Mouse (Mus musculus) skeletal muscle tissue, adult 2 months (tissue): ENCODE data around the gene Herc1.
A peak's percentile ranks its signal among the peaks of the same experiment; 100 is the strongest.

ENCODE experiments used
- DNase-seq: peaks from one replicate; pipeline ENCODE4 v3.0.0-alpha.2; 2012; ENCODE audit warnings: low read depth, low spot score

The Herc1 gene

DNA sequence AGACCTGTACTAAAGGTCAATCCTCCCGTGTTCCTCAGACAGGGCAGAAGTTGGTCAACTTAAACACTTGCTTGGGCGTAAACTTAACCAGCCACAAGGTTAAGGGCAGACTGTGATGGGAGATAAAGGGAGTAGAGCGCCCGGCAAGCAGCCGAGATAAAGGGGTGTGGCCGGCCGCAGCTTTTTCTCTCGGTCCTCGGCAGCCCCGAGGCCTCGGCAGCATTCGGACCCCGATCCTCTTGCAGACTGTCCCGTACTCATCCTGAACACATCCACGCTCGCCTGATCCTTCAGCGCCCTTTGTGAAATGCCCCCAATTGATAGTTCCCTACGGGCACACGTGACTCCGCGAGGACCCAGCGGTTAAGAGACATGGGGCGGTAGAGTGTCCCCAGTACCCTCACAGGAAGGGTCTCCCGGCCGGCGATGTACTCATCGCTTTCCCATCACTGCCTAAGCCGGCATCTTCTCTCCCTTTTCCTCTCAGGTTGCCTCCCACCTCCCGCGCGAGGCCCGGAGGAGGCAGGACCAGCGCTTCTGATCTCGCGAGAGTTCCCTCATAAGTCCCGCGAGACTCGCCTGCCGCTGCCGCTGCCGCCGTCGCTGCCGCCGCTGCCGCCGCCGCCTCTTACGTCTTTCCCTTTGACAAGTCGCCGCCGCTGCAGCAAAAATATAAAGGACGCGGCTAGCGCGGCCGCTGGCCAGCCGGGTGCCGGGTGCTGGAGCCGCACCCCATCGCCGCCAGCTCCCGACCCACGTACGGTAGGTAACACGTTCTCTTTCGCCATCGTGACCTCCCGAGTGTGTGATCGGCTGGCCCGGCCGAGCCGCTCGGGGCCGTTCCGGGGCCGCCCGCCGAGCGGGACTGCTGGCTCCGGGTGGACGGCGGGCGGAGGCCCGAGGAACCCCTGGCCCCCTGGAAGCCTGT lies at the start of gene Herc1:
TSS of gene Herc1 (plus strand) at position 591 of the 928 bp plus-strand sequence.
- peak; percentile 95 for DNase-seq

DNA sequence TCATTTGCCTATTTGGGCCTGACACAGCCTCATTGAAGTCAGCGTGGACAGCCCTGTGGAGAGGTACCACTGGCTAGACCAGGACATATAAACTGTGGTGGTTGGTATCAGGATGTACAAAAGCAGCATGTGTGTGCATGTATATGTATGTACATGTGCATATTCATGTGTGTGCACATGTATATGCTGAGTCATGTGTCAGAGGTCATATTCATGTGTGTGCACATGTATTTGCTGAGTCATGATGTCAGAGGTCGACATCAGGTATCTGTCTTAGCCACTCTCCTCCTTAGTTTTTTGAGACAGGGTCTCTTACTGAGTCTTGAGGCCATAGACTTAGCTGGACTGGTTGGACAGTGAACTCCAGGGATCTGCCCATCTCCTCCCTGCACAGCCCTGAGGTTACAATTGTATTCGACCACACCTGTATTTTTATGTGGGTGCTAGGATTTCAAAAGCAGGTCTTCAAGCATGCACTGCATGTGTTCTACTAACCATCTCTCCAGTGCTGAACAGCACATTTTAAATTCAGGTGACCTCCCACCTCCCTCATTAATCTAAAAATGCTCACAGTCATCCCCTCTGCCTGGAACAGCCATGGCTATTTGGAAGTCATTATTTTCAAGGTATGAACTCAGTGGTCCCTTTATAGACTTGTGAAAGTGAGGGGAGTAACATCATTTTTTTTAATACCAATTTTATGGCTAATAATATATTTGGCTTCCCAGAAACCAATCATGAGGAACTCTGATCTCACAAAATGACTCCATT lies 45.7 kb upstream of the Herc1 start:
- DNase-seq, result no peak

DNA sequence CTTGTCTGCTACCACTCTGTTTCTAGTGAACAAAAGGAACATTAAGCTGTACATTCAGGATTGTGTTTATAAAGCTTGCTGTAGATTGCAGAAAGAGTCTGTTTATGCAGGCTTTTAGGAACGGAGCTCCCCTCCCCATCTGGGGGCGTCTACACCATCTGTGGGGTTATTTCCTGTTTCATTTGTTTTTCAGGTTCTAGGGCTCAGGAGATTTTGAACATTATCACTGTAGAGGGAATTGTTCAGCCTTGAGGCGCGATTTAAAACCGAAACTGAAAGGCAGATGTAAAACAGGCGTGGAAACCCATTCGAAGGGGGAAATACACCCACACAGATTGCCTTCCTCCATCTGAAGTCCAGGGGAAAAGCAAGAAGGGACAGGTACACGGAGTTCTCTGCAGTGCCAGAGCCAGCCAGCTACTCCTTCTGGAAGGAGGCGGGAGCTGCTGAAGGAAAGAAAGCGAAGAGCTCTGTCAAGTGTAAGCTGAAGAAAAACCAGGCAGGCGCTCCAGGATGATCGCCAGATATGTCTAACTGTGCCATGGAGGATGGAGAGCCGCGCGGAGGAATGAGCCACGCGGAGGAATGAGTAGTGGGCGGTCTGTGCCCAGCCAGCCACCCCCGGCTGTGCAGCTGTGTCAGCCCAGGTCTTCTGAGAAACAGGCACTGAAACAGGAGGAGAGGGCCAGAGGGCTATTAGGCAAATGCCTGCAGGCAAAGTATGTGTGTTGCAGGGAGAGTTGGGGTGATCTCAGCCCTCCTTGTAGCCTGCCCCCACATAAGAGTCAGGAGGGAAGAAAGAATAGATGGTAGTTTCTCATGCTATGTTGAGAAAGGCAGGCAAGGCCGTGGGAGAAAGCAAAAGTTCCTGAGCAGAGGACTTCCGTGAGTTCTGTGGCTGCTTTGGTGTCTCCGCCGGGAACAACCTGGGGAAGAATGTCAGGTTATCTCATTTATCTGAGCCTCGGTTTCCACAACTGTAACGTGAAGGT lies 44.8 kb upstream of the Herc1 start:
- DNase-seq, result no peak

DNA sequence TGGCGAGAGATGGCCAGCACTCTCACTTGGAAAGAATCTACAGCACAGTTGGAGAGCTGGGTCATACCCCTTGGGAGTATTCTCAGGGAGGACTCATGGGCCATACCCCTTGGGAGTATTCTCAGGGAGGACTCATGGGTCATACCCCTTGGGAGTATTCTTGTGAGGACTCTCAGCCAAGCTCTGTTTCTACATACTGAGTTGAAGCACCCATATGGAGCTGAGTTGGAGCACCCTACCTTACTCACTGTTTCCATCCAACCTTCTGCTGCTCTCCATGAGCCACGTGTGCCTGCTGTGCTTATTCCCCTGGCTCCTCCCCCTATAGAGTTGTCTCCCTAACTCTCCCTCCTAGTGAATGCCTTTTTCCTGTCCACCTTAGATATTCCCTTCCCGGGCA lies 43.8 kb upstream of the Herc1 start:
- no peak for DNase-seq

DNA sequence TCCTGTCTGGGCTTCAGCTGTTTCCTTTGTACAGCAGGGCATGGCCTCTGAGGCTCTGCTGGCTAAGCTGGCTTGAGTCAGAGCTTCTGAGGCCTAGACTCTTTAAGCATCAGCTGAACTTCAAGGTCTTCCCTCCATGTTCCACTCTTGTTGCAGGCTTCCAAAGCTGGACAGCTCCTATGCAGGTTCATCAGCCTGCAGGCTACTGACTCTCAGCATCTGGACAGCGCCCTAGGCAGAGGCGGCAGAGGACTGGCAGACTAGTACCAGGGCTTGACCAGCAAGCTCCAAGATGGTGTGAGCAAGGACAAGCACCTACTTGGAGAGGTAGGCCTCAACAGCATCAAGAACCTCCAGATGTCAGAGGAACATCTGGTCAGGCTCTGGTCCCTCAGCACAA lies 42.9 kb upstream of the Herc1 start:
- no peak for DNase-seq

DNA sequence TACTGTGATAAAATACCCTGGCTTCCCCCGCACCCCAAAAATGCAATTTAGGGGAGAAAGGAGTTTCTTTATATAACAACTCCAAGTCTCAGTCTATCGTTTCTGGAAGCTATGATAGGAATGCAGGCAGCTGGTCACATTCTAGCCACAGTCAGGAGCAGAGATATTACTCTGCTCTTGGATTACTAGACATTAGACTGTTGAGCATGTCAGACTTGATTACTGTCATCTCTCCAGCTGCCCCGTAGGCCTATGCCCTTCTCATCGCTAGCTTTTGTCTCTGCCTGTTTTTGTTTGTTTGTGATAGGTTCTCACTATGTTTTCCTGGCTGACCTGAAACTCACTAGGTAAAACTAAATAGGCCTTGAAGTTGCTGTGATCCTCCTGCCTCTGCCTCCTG lies 41.5 kb upstream of the Herc1 start:
- no peak for DNase-seq

DNA sequence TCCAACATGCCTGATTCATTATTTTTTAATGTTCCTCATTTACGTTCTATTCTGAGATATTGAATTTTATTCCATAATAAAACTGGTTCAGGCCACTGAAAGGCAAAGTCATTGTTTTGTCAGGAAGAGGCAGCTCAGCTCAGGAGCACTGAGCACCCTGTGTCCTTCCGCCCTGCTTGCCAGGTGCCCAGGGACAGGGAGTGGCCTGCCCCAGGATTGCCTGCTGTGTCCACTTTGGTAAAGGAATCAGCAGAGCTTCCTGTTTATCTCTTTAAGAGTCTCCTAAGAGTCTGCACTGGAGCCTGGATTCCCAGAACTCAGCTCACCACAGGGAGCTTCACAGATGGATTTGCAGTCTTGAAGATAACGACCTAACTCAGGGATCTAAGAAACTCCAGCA lies 38.8 kb upstream of the Herc1 start:
- DNase-seq, result no peak

DNA sequence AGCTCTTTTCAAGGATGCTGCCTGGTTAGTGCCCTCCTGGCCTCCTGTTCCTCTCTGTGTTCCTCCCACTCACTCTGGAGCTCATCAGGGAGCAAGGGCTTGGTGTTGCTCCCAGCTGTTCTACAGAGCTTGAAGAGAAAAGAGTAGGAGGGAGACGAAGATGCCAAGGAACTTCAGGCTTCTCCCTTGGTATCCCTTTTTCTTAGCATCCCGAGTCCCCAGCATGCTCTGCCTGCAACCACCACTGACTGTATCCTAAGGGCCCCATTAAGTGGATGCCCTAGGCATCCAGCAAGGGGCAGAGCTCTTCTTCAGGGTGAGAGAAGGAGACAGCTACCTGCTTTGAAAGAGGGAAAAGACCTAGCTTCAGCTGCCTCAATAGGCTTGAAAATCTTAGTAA lies 33.6 kb upstream of the Herc1 start:
- DNase-seq, result no peak

DNA sequence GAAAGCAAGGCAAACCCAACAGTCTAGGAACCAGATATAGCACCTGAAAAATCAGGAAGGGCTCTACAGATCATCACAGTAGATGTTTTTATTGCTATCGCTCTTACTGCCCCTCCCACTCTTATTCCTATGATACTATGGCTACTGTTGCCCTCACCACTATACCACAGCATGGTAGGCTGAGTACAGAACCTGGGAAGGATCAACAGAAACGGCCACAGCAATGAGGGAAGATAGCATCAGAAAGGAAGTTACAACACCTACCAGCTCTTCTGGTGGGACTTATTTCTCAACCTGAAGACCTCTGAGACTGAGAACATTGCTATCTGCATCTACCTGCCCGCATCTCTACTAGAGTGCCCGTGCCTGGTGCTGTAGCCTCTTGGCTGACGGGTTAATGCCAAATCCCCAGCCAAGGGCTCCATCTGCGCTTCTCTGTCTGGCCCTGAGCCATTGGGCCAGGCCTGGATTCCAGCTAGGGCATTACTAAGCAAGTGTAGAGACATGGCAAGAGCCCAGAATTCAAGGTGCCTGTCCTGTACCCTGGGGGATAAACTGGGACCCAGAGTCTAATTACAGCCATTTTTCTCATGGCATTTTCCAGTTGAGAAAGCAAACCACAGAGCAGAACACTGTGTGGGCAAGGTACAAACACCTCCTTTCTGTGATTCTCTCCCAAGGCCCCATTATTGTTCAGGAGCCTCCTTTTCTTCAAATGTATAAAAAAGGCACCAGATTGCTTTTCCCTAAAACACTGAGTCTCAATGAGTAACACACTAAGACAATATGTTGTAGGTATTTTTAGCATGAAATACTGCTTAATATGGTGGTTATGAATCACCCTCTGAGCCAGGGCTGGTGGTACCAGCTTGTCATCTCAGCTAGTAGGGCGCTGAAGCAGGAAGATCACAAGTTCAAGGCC lies 28.0 kb upstream of the Herc1 start:
- no peak for DNase-seq

DNA sequence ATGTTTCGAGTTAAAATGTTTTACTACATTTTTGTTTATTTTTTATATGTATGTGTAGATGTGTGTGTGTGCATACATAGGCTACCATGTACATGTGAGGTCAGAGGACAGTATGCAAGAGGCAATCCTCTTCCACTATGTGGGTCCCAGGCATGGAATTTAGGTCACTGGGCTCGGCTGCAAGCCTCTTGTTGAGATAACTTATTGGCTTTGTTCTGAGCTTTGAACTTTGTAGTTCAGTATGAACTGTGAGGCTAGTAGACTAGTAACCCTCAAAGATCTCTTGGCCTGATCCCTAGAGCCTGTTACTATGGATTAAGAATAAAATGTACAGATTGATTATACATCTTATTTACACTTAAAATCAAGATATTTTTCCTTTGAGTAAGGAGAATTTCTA lies 23.4 kb upstream of the Herc1 start:
- DNase-seq, result no peak

DNA sequence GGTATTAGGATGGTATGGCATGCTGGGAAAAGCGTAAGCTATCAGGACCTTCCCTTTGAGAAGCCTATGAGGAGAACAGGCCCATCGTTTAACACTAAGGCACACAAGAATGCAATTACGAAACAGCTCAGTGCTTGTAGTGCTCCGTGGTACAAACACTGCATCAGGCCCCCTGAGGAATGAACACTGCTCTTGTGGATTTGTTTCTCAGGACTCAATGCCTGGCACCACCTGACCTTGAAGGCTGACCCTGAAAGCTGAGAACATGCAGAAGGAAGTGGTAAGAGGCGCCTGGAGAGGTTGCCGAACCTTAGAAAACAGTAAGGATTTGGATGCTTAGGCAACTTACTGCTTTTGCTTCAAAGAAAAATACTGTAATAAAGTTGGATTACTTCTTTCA lies 20.8 kb upstream of the Herc1 start:
- no peak for DNase-seq

DNA sequence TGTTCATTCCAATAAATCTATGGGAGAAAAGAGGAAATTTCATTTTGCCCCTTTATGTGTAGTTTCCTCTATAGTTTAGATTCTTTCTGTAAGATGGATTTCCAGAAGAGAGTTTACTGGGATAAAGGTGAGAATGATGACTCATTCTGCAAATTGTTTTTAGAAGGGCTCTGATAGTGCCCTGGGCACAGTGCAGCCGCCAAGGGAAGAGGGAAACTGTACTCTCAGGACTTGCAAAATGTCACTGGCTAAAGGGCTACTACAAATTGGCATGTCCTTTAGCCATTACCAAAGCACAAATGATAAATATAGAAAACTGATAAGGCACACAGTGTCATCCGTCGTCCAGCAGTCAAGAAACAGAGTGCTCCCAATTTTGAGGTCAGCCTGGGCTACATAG lies 19.8 kb upstream of the Herc1 start:
- DNase-seq, result no peak

DNA sequence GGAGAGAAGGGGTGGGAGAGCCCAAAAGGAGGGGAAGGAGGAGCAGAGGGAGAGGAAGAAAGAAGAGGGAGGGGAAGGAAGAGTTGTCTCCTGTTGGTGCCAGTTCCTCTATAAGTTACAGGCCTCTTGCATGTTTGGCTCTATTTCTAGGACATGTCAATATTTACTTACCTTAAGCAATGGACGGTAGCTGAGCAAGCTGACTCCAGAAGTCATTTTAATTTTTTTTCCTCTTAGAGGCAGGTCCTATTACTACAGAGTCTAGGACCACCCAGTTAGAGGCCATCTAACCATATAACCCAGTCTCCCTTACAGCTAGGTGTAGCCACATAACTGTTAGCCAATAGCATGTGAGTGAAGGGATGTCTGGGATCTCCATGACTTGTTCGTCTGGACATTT lies 18.7 kb upstream of the Herc1 start:
- DNase-seq, result no peak

DNA sequence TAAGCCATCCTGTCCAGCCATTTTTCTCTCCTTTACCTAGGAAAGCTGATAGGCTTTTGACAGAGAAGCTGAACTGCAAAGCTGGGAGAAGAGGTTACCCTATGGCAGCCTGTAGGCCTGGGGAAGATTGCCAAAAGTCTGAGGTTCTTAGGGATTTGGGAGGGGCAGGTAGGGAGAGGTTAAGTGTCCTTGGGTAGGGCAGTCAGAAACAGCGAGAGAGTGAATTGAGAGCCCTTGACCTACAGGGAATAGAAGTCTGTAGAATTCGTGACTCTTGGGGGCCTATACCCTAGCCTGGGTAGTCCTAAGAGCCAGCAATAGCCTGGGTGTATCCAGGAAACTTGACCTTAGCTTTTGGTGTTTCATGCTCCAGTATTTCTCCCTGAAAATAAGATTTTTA lies 17.9 kb upstream of the Herc1 start:
- DNase-seq, result no peak

DNA sequence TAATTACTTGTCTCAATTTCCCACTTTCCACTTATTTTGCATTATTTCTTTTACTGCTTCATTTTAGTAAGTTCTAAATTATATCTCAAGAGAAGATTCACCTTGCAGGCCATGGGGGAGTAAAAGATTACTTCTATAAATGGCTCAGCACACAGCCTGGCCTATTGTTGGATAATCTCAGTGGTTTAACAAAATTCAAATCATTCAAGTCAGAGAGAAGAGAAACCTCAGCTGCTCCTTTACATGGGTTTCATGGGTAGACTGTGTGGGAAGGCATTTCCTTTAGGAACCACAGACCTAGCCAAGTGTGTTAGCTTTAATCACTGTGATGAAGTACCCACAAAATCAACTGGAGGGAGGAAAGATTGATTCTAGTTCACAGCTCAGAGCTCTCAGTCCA lies 13.0 kb upstream of the Herc1 start:
- no peak for DNase-seq

DNA sequence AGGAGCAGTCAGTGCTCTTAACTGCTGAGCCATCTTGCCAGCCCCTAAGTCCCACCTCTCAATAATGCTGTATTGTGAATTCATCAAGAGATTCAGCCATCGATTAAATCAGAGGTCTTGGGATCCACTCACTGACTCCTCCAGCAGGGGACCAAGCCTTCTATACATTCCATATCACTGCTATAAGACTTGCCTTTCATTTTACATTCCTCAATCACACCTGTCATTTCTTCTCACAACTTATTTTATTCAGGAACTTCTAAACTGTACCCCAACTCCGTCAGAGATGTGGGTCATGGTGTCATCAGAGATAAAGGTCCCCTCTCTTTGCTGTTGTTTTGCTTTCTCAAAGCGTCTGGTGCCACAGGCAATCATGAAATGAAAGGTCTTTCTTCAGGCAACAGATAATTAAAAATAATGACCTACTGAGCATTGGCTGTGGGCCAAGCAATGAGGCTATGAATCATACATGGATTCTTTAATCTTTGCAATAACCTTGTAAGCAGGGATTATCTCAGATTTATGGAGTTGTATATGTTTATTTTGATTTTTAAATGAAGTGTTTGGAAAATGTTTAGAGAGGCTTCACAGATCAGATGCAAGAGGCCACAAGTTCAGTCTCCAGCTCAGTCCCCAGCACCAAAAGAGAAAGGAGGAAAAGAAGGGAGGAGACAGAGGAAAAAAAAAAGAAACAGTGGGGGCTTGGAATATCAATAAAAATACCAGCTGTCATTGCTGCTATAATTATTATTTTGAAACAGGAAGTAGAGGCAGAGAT lies 12.1 kb upstream of the Herc1 start:
- no peak for DNase-seq

DNA sequence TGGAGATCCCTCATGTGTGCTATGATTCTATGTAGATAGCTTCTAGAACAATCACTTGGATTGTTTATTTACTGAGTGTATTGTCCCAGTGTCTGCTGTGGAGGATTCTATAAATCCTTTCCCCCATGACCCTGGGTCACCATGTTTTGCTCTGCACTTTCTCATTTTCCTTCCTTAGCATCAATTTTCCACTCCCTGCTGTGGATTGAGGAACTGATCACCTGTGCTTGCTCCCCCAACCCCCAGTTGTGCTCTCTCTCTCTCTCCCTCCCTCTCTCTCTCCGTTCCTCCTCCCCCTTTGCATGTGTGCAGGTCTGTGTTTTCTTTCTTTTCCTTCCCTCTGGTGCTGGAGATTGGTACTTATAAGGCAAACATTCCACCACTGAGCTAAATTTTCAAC lies 10.5 kb upstream of the Herc1 start:
- DNase-seq, result no peak

DNA sequence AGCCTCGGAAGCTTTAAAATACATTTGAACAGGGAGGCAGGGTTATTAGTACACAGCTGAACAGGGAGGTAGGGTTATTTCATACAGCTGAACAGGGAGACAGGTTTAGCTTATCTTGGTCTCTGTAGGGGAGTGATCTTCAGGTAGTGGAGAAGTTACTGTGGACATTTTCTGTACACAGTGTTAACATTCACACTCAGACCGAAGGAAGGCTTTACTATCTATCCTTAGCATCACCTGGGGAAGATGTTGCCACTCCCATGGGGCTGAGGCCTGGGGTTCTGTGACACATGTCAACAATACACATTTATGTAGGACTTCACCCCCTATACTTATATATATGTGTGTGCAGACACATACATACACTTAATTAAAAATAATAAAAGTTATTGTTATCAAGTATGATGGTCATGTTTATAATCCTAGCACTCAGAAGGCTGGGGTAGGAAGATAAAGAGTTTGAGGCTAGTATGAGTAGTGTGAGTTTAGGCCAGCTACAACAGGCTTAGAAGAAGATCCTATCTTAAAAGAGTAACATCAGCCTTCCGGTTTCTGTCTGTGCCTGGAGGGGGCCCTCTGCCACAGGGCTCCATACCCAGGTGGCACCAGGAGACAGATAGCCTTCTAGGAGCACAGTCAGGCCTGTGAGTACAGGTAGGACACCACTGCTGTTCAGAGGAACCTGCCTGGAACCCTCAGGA lies 9.7 kb upstream of the Herc1 start:
- no peak for DNase-seq

DNA sequence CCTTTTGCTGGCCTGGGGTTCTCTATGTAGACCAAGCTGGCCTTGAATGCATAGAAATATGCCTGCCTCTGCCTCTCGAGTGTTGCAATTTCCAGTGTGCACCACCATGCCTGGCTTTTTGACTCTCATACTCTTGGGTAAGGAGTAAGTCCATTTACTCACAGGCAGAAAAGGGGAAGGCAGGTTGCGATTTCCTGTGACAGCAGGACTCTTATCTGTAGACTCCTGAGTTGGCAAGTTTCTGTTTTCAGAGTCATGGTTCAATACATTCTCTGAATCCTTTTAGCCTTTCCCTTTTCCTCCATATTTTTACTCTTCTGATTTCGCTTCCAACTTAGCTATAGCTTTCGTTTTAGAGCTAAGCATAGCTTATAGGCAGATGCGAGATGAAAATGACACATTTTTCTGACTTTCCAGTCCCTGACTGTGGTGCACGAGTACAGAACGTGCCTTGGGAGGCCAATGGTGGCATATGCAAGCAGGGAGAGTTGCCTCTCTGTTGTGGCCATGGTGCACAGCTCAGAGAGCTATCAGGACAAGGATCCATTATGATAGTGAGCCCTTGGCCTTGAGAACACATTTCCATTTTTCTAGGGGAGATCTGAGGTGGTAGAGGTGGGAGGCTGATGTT lies 2.7 kb upstream of the Herc1 start:
- DNase-seq, result no peak
